Mouse (Mus musculus): Measurements from ENCODE around the gene Ccdc57. TPM values are rescaled to one million over a fixed set of nuclear protein-coding genes. Genes with fewer than 3 reads are reported as not detected.

Gene Ccdc57
- polyA plus RNA-seq, 1 experiment from 2014 or later: 5.1 TPM

DNA sequence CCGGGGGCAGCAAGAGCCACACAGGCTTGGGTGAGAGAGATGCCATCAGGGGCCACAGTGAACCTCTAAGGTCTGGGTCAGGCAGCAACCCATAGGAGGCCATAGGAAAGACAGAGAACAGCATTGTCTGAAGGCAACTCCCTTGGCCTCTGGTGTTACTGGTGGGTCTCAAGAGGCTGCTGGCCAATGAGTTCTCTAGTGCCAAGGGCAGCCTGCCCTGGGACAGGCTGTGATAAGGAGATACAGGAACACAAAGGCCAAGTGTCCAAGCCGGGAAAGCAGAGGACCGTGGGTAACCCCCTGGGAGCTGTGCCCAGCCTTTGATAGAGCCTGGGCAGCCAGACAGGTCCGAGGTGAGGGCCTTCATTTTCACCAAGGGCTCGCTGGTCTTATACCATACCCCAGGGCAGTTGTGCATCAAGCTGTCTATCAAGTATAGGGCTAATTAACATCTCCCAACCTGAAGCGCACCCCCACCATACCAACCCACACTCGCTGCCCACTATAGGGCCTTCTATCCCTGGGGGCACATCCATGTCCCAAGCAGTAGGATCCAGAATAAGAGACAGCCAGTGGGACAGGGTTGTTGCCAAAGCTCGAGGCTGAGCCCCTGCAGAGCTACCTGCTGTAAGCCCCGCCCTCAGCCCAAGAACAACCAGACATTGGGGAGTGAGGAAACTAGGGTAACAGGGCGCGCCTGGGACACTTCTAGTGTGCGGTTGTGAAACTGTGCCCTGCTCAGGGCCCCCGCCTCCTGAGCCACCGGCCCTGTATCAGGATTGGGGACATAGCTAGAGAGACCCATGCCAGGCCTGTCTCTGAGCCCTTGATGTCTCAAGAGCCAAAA lies 111.4 kb downstream of the Ccdc57 start:
- no peak for DNase-seq (ENCODE audit: low spot score)
- H3K4me2 ChIP-seq (ENCODE audit: low read depth, severe bottlenecking): peak overlapping the region; percentile 97; the same call in 1 of the 2 replicates
- peaks cover 47% of the 10 kb centered on the region for H3K36me3 ChIP-seq (ENCODE audit: control insufficient read depth, insufficient read depth, low read length)
- no peaks in the 10 kb centered on the region for H3K27me3 ChIP-seq (ENCODE audit: control insufficient read depth, insufficient read depth, low read length)
- no peak for ATAC-seq (ENCODE audit: insufficient number of reproducible peaks, low FRiP score, low TSS enrichment, low read depth)
- H3K27ac ChIP-seq (replicated peaks; ENCODE audit: low read depth, low read length): no peak overlapping the region
- peak overlapping the region; percentile 97; the same call in 1 of the 2 replicates for H3K4me3 ChIP-seq (ENCODE audit: low read depth, low read length)
- H3K4me1 ChIP-seq (ENCODE audit: control insufficient read depth, insufficient read depth, low read length): peaks cover 27% of the 10 kb centered on the region
- no peak overlapping the region for H3K9ac ChIP-seq (ENCODE audit: low read length)
- 88% methylated on average over 14 of the region's 14 CpGs for WGBS
- no peaks in the 10 kb centered on the region for H3K9me3 ChIP-seq (ENCODE audit: control insufficient read depth, low read length)

DNA sequence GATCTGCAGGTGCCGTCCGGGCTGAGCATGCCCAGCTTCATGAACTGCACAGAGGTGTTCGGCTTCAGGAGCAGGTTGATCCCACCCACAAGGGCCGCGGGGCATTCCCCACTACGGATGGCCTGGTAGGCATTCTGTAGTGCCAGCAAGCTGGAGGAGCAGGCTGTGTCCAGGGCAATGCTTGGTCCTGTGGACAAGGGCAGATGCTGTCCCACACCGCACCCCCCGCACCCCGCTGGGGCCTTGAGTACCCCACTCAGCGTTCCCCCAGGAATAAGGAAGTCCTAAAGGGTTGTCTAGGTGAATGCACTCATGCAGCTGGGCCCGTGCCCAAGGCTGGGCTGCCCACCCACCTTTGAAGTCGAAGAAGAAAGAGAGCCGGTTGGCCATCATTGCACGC lies 112.1 kb downstream of the Ccdc57 start:
- no peaks in the 10 kb centered on the region for H3K27me3 ChIP-seq (ENCODE audit: control insufficient read depth, insufficient read depth, low read length)
- ATAC-seq (ENCODE audit: insufficient number of reproducible peaks, low FRiP score, low TSS enrichment, low read depth): no peak
- H3K9ac ChIP-seq (ENCODE audit: low read length): no peak overlapping the region
- no peak overlapping the region for H3K27ac ChIP-seq (replicated peaks; ENCODE audit: low read depth, low read length)
- no peak overlapping the region for H3K4me2 ChIP-seq (ENCODE audit: low read depth, severe bottlenecking)
- H3K4me1 ChIP-seq (ENCODE audit: control insufficient read depth, insufficient read depth, low read length): peaks cover 23% of the 10 kb centered on the region
- H3K9me3 ChIP-seq (ENCODE audit: control insufficient read depth, low read length): no peaks in the 10 kb centered on the region
- H3K36me3 ChIP-seq (ENCODE audit: control insufficient read depth, insufficient read depth, low read length): peaks cover 55% of the 10 kb centered on the region
- DNase-seq (ENCODE audit: low spot score): no peak
- H3K4me3 ChIP-seq (ENCODE audit: low read depth, low read length): no peak overlapping the region
- WGBS: 96% methylated on average over 14 of the region's 14 CpGs

DNA sequence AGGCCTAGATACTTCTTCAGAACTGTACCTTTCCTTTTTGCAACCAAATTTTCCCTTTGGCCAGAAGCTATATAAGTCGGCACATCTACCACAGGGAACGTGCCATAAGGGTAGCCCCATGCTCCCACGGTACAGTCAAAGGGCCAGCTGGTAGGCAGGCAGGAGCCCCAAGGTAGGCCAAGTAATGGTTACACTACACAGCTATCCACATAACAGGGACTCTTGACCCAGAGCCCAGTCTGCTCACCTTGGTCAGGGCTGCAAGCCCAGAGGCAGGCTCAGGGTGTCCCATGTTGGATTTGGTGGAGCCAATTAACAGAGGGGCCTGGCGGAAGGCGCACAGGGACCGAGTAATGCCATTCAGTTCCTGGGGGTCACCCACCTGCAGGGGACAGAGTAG lies 113.1 kb downstream of the Ccdc57 start:
- Histone ChIP-seq H3K4me2 (ENCODE audit: low read depth, severe bottlenecking) (no peak overlapping the region), H3K27me3 (ENCODE audit: control insufficient read depth, insufficient read depth, low read length) (no peaks in the 10 kb centered on the region), H3K9ac (ENCODE audit: low read length) (no peak overlapping the region), H3K4me3 (ENCODE audit: low read depth, low read length) (no peak overlapping the region; the same call in 1 of the 2 replicates), H3K4me1 (ENCODE audit: control insufficient read depth, insufficient read depth, low read length) (peaks cover 17% of the 10 kb centered on the region), H3K9me3 (ENCODE audit: control insufficient read depth, low read length) (no peaks in the 10 kb centered on the region), H3K27ac (replicated peaks; ENCODE audit: low read depth, low read length) (no peak overlapping the region), H3K36me3 (ENCODE audit: control insufficient read depth, insufficient read depth, low read length) (peaks cover 59% of the 10 kb centered on the region)
- ATAC-seq (ENCODE audit: insufficient number of reproducible peaks, low FRiP score, low TSS enrichment, low read depth): no peak
- DNase-seq (ENCODE audit: low spot score): no peak
- WGBS: 95% methylated on average over 6 of the region's 6 CpGs

DNA sequence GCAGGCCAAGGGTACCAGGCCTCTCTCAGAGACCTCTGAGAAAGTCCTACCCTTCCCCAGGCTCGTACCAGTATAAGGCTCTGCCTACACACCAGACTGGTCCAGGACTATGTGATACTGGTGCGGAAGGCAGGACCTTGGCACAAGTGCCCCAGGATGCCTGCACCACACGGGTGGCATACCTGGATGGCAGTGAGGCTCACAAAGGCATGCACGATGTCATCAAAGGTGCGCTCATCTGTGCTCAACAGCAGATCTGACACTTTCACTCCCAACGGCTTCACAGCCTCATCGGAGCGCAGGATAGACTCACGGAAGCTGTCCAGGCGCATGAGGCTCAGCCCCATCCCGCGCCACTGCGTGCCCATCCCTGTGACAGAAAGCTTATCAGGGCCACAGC lies 114.4 kb downstream of the Ccdc57 start:
- H3K27me3 ChIP-seq (ENCODE audit: control insufficient read depth, insufficient read depth, low read length): no peaks in the 10 kb centered on the region
- H3K27ac ChIP-seq (replicated peaks; ENCODE audit: low read depth, low read length): no peak overlapping the region
- no peak overlapping the region for H3K4me2 ChIP-seq (ENCODE audit: low read depth, severe bottlenecking)
- no peak overlapping the region for H3K4me3 ChIP-seq (ENCODE audit: low read depth, low read length)
- ATAC-seq (ENCODE audit: insufficient number of reproducible peaks, low FRiP score, low TSS enrichment, low read depth) (no peak), DNase-seq (ENCODE audit: low spot score) (no peak)
- no peak overlapping the region for H3K9ac ChIP-seq (ENCODE audit: low read length)
- peaks cover 72% of the 10 kb centered on the region for H3K36me3 ChIP-seq (ENCODE audit: control insufficient read depth, insufficient read depth, low read length)
- peaks cover 17% of the 10 kb centered on the region for H3K4me1 ChIP-seq (ENCODE audit: control insufficient read depth, insufficient read depth, low read length)
- H3K9me3 ChIP-seq (ENCODE audit: control insufficient read depth, low read length): no peaks in the 10 kb centered on the region
- 96% methylated on average over 13 of the region's 13 CpGs for whole genome bisulfite sequencing

DNA sequence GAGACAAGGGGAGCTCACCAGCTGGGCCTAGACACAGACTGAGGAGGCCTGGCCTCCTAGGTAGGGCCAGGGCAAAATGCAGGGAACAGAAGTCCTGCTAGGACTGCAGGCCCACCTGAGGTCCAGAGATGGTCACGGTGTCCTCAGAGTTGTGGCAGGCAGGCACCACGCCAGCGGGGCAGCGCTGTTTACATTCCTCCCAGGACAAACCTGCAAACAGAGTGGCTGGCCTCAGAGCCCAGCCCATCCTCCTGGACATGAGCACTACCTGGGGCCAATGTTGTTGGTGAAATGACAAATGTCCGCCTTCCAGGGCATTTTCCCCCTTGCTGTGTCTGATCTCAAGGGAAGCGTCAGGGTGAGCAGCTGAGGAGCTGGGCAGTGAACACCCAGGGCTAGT lies 115.3 kb downstream of the Ccdc57 start:
- Histone ChIP-seq H3K9me3 (ENCODE audit: control insufficient read depth, low read length) (no peaks in the 10 kb centered on the region), H3K9ac (ENCODE audit: low read length) (no peak overlapping the region), H3K27me3 (ENCODE audit: control insufficient read depth, insufficient read depth, low read length) (no peaks in the 10 kb centered on the region), H3K36me3 (ENCODE audit: control insufficient read depth, insufficient read depth, low read length) (peaks cover 81% of the 10 kb centered on the region), H3K4me3 (ENCODE audit: low read depth, low read length) (no peak overlapping the region), H3K4me1 (ENCODE audit: control insufficient read depth, insufficient read depth, low read length) (peaks cover 11% of the 10 kb centered on the region), H3K4me2 (ENCODE audit: low read depth, severe bottlenecking) (no peak overlapping the region), H3K27ac (replicated peaks; ENCODE audit: low read depth, low read length) (no peak overlapping the region)
- DNase-seq (ENCODE audit: low spot score): no peak
- WGBS: 91% methylated on average over 6 of the region's 6 CpGs
- no peak for ATAC-seq (ENCODE audit: insufficient number of reproducible peaks, low FRiP score, low TSS enrichment, low read depth)

GRCm38 (mm10) chr11:120812068-120812467 lies 120.6 kb downstream of the Ccdc57 start:
- no peak overlapping the region for H3K9ac ChIP-seq (ENCODE audit: low read length)
- no peaks in the 10 kb centered on the region for H3K9me3 ChIP-seq (ENCODE audit: control insufficient read depth, low read length)
- DNase-seq (ENCODE audit: low spot score) (no peak), ATAC-seq (ENCODE audit: insufficient number of reproducible peaks, low FRiP score, low TSS enrichment, low read depth) (no peak)
- H3K4me3 ChIP-seq (ENCODE audit: low read depth, low read length): no peak overlapping the region
- no peaks in the 10 kb centered on the region for H3K27me3 ChIP-seq (ENCODE audit: control insufficient read depth, insufficient read depth, low read length)
- H3K27ac ChIP-seq (replicated peaks; ENCODE audit: low read depth, low read length): no peak overlapping the region
- whole genome bisulfite sequencing: 94% methylated on average over 16 of the region's 16 CpGs
- H3K4me2 ChIP-seq (ENCODE audit: low read depth, severe bottlenecking): no peak overlapping the region
- no peaks in the 10 kb centered on the region for H3K4me1 ChIP-seq (ENCODE audit: control insufficient read depth, insufficient read depth, low read length)
- peaks cover 94% of the 10 kb centered on the region for H3K36me3 ChIP-seq (ENCODE audit: control insufficient read depth, insufficient read depth, low read length)

GRCm38 (mm10) chr11:120808010-120808409 lies 124.7 kb downstream of the Ccdc57 start:
- Histone ChIP-seq H3K9ac (ENCODE audit: low read length) (no peak overlapping the region), H3K27me3 (ENCODE audit: control insufficient read depth, insufficient read depth, low read length) (no peaks in the 10 kb centered on the region), H3K4me1 (ENCODE audit: control insufficient read depth, insufficient read depth, low read length) (no peaks in the 10 kb centered on the region), H3K4me2 (ENCODE audit: low read depth, severe bottlenecking) (no peak overlapping the region), H3K27ac (replicated peaks; ENCODE audit: low read depth, low read length) (no peak overlapping the region), H3K36me3 (ENCODE audit: control insufficient read depth, insufficient read depth, low read length) (peaks cover 67% of the 10 kb centered on the region), H3K4me3 (ENCODE audit: low read depth, low read length) (no peak overlapping the region), H3K9me3 (ENCODE audit: control insufficient read depth, low read length) (no peaks in the 10 kb centered on the region)
- DNase-seq (ENCODE audit: low spot score): no peak
- ATAC-seq (ENCODE audit: insufficient number of reproducible peaks, low FRiP score, low TSS enrichment, low read depth): no peak
- WGBS: 93% methylated on average over 12 of the region's 12 CpGs

- H3K9me3 ChIP-seq (ENCODE audit: control insufficient read depth, low read length): no peaks in the 10 kb centered on the region
- ATAC-seq (ENCODE audit: insufficient number of reproducible peaks, low FRiP score, low TSS enrichment, low read depth) (no peak), DNase-seq (ENCODE audit: low spot score) (no peak)
- peaks cover 44% of the 10 kb centered on the region for H3K36me3 ChIP-seq (ENCODE audit: control insufficient read depth, insufficient read depth, low read length)
- WGBS: 84% methylated on average over 7 of the region's 7 CpGs
- no peak overlapping the region for H3K4me3 ChIP-seq (ENCODE audit: low read depth, low read length)
- H3K27ac ChIP-seq (replicated peaks; ENCODE audit: low read depth, low read length): no peak overlapping the region
- H3K27me3 ChIP-seq (ENCODE audit: control insufficient read depth, insufficient read depth, low read length): no peaks in the 10 kb centered on the region
- H3K9ac ChIP-seq (ENCODE audit: low read length): no peak overlapping the region
- H3K4me2 ChIP-seq (ENCODE audit: low read depth, severe bottlenecking): no peak overlapping the region
- H3K4me1 ChIP-seq (ENCODE audit: control insufficient read depth, insufficient read depth, low read length): no peaks in the 10 kb centered on the region
Observed at GRCm38 (mm10) chr11:120805375-120806298, 127.0 kb downstream of the Ccdc57 start.

Data from limb, embryonic 11.5 days (tissue).